Mouse (Mus musculus) hindbrain, embryonic 11.5 days (tissue): ENCODE data around the gene Bpifb1. TPM values are rescaled to one million over a fixed set of nuclear protein-coding genes. Genes with fewer than 3 reads are reported as not detected.
"Not testable (repeated sequence)": the region's sequence is repeated elsewhere in the genome, so short reads cannot be mapped to it uniquely, and the experiment has no call there.

ENCODE experiments used
- ATAC-seq: fragments of 200-750 bp; cut with Nextera tagmentation; 2 replicates; pipeline ENCODE4 v1.8.0; 2017; ENCODE audit warnings: mild to moderate bottlenecking, moderate TSS enrichment, moderate library complexity; ENCODE audit not compliant: low FRiP score
- DNase-seq: peaks from one replicate; pipeline ENCODE4 v3.0.0-alpha.2; 2015; ENCODE audit warnings: low spot score
- H3K27ac ChIP-seq: fragments of 300-500 bp; sonication (generic); 2 replicates; pipeline ENCODE4 v1.5.1; 2014; ENCODE audit warnings: mild to moderate bottlenecking, low read depth, low read length
- H3K27me3 ChIP-seq: fragments of 300-500 bp; sonication (generic); 2 replicates; pipeline ENCODE4 v1.6.1; 2014; ENCODE audit warnings: mild to moderate bottlenecking, low read length, moderate library complexity, mixed read lengths; ENCODE audit not compliant: control insufficient read depth, insufficient read depth
- H3K36me3 ChIP-seq: fragments of 300-500 bp; sonication (generic); 2 replicates; pipeline ENCODE4 v1.6.1; 2014; ENCODE audit warnings: mild to moderate bottlenecking, low read length, moderate library complexity, mixed read lengths; ENCODE audit not compliant: control insufficient read depth, insufficient read depth
- H3K4me1 ChIP-seq: fragments of 300-500 bp; sonication (generic); replicated peaks from 2 replicates; pipeline ENCODE4 v1.6.1; 2014; ENCODE audit warnings: low read length, mixed read lengths; ENCODE audit not compliant: control insufficient read depth, insufficient read depth
- H3K4me2 ChIP-seq: fragments of 300-500 bp; sonication (generic); replicated peaks from 2 replicates; pipeline ENCODE4 v1.6.1; 2014; ENCODE audit warnings: mild to moderate bottlenecking, low read depth, low read length
- H3K4me3 ChIP-seq: fragments of 300-500 bp; sonication (generic); 2 replicates; pipeline ENCODE4 v1.5.1; 2014; ENCODE audit warnings: low read depth, low read length
- H3K9ac ChIP-seq: fragments of 300-500 bp; sonication (generic); 2 replicates; pipeline ENCODE4 v1.6.1; 2014; ENCODE audit warnings: low read depth, low read length
- H3K9me3 ChIP-seq: fragments of 300-500 bp; sonication (generic); 2 replicates; pipeline ENCODE4 v1.6.1; 2016; ENCODE audit warnings: low read length; ENCODE audit not compliant: control insufficient read depth
- WGBS: fragments of 180-500 bp; shearing (Covaris S2); extraction: QIAGEN DNeasy Blood & Tissue Kit; methylation state at CpG from one replicate; pipeline ENCODE4 v1.1.7; 2014; 5-methylcytosine and 5-hydroxymethylcytosine counted together
- polyA plus RNA-seq: library from polyadenylated mRNA; unstranded; fragments of >200 nt; fragmentation: Nextera tagmentation; extraction: Ambion mirVana; gene quantifications from 2 replicates; pipeline ENCODE4 v1.2.1, GENCODE M21; 2014

Bpifb1 gene
- polyA plus RNA-seq, 1 experiment from 2014 or later = not detected

GRCm38 (mm10) chr2:154255254-154255653 is 64.6 kb downstream of the Bpifb1 start:
- 84% methylated on average over 2 of the region's 4 CpGs for WGBS
- DNase-seq = not testable (repeated sequence)

GRCm38 (mm10) chr2:154255770-154256169 is 65.2 kb downstream of the Bpifb1 start:
- H3K4me2 ChIP-seq = no peak overlapping the region
- H3K4me3 ChIP-seq = no peak overlapping the region
- no peak for DNase-seq
- H3K36me3 ChIP-seq = no peaks in the 10 kb centered on the region
- H3K9me3 ChIP-seq = no peaks in the 10 kb centered on the region
- 90% methylated on average over 4 of the region's 4 CpGs for WGBS
- no peaks in the 10 kb centered on the region for H3K4me1 ChIP-seq
- no peaks in the 10 kb centered on the region for H3K27me3 ChIP-seq
- H3K27ac ChIP-seq = no peak overlapping the region
- no peak overlapping the region for H3K9ac ChIP-seq
- ATAC-seq = no peak

More at GRCm38 (mm10) chr2:154255254-154255653, 64.6 kb downstream of the Bpifb1 start:
- H3K9ac ChIP-seq, H3K9me3 ChIP-seq, H3K4me3 ChIP-seq, H3K4me1 ChIP-seq, H3K4me2 ChIP-seq, ATAC-seq, H3K27ac ChIP-seq, H3K27me3 ChIP-seq, H3K36me3 ChIP-seq: not testable (repeated sequence)

GRCm38 (mm10) chr2:154257554-154257953 is 66.9 kb downstream of the Bpifb1 start, which contains the start of gene Bpifb9a:
TSS of gene Bpifb9a (plus strand) at chr2:154257854.
- 86% methylated on average over 5 of the region's 5 CpGs for WGBS
- H3K36me3 ChIP-seq, H3K9ac ChIP-seq, H3K4me3 ChIP-seq, H3K27me3 ChIP-seq, H3K9me3 ChIP-seq, ATAC-seq, DNase-seq, H3K27ac ChIP-seq, H3K4me1 ChIP-seq, H3K4me2 ChIP-seq: not testable (repeated sequence)

GRCm38 (mm10) chr2:154264397-154264796 is 73.8 kb downstream of the Bpifb1 start:
- H3K27me3 ChIP-seq, H3K9ac ChIP-seq, H3K4me2 ChIP-seq, DNase-seq, ATAC-seq, H3K4me3 ChIP-seq, H3K36me3 ChIP-seq, H3K4me1 ChIP-seq, H3K27ac ChIP-seq, H3K9me3 ChIP-seq: not testable (repeated sequence)
- 75% methylated on average over 3 of the region's 3 CpGs for WGBS

Other genes with a start within 250 kb of the Bpifb1 start
- not detected in 2 replicates for gene Bpifa6, start 215.9 kb upstream of the Bpifb1 start, polyA plus RNA-seq
- gene Bpifa2, start 182.6 kb upstream of the Bpifb1 start, polyA plus RNA-seq = not detected in 2 replicates
- gene Bpifa3, start 60.5 kb upstream of the Bpifb1 start, polyA plus RNA-seq = not detected in 2 replicates
- not detected in 2 replicates for gene Bpifa1, start 47.9 kb upstream of the Bpifb1 start, polyA plus RNA-seq
- gene Bpifa5, start 28.2 kb upstream of the Bpifb1 start, polyA plus RNA-seq = not detected in 2 replicates
- gene Bpifb5, start 32.9 kb downstream of the Bpifb1 start, polyA plus RNA-seq = 0.50 TPM in 1 of 2 replicates, not detected in the other
- not detected in 2 replicates for gene Bpifb9a, start 67.0 kb downstream of the Bpifb1 start, polyA plus RNA-seq
- not detected in 2 replicates for gene Bpifb9b, start 116.4 kb downstream of the Bpifb1 start, polyA plus RNA-seq
- 13.2 and 15.8 TPM in 2 replicates for gene Cdk5rap1, start 182.2 kb downstream of the Bpifb1 start, polyA plus RNA-seq
- gene Snta1, start 217.3 kb downstream of the Bpifb1 start, polyA plus RNA-seq = 2.1 TPM in 2 replicates
- 68.2 and 71.5 TPM in 2 replicates for gene Cbfa2t2, start 245.7 kb downstream of the Bpifb1 start, polyA plus RNA-seq